Mouse (Mus musculus): ENCODE data around the gene Zc3h12a. TPM values are rescaled to one million over a fixed set of nuclear protein-coding genes. Genes with fewer than 3 reads are reported as not detected.

The Zc3h12a gene
- total and polyA plus RNA-seq, 3 experiments: 1.0 to 3.8 (median 1.2) TPM

- no peak for DNase-seq (ENCODE audit: low spot score)
- peaks cover 37% of the 10 kb centered on the region for H3K9me3 ChIP-seq (replicated peaks)
- no peaks in the 10 kb centered on the region for H3K36me3 ChIP-seq (replicated peaks)
- H3K27me3 ChIP-seq (ENCODE audit: insufficient read depth, low read length): no peaks in the 10 kb centered on the region
- no peak overlapping the region for H3K4me3 ChIP-seq (ENCODE audit: low read depth, low read length)
- no peak for TF ChIP-seq TAL1 (conservative IDR thresholded peaks at IDR 0.05; ENCODE audit: low read depth, low read length)
- TF ChIP-seq CTCF (IDR thresholded peaks at IDR 0.05; ENCODE audit: low read depth, low read length): no peak
- no peak for TF ChIP-seq GATA2 (IDR thresholded peaks at IDR 0.05; ENCODE audit: borderline replicate concordance, low read depth, low read length)
- no peak for TF ChIP-seq POLR2AphosphoS5 (IDR thresholded peaks at IDR 0.05; ENCODE audit: insufficient replicate concordance, low read depth, low read length)
- TF ChIP-seq GATA1 (IDR thresholded peaks at IDR 0.05; ENCODE audit: borderline replicate concordance, low read length): no peak
- H3K4me1 ChIP-seq (ENCODE audit: insufficient read depth, low read depth, low read length): no peaks in the 10 kb centered on the region
- no peak for ATAC-seq (ENCODE audit: extremely low read depth, insufficient number of reproducible peaks, low FRiP score, poor library complexity, severe bottlenecking)
Observed at GRCm38 (mm10) chr4:125152469-125152868, 24.8 kb upstream of the Zc3h12a start.

DNA sequence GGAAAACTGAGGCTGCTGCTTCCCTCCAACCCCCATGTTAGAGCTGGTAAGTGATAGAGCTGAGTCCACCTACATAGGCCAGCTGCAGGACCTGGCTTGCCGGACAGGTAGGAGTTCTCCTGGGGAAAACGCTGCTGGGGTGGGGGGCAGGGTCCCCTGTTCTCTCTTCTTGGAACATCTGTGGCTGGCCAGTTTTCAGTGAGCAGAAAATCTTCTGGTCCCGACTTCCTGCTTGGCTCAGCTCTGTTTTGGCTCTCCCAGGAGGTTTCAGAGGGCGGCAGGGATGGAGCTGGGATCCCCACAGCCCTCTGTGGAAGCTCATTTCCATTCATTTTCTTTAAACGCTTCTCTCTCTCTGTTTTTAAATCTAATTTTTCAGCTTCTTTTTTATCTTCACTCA, 21.8 kb upstream of the Zc3h12a start:
- no peak for TF ChIP-seq TAL1 (conservative IDR thresholded peaks at IDR 0.05; ENCODE audit: low read depth, low read length)
- no peak for TF ChIP-seq GATA1 (IDR thresholded peaks at IDR 0.05; ENCODE audit: borderline replicate concordance, low read length)
- no peak for TF ChIP-seq GATA2 (IDR thresholded peaks at IDR 0.05; ENCODE audit: borderline replicate concordance, low read depth, low read length)
- no peak for TF ChIP-seq POLR2AphosphoS5 (IDR thresholded peaks at IDR 0.05; ENCODE audit: insufficient replicate concordance, low read depth, low read length)
- no peak for TF ChIP-seq CTCF (IDR thresholded peaks at IDR 0.05; ENCODE audit: low read depth, low read length)
- no peak for DNase-seq (ENCODE audit: low spot score)
- peaks cover 41% of the 10 kb centered on the region for H3K9me3 ChIP-seq (replicated peaks)
- no peaks in the 10 kb centered on the region for H3K27me3 ChIP-seq (ENCODE audit: insufficient read depth, low read length)
- no peaks in the 10 kb centered on the region for H3K4me1 ChIP-seq (ENCODE audit: insufficient read depth, low read depth, low read length)
- no peak for ATAC-seq (ENCODE audit: extremely low read depth, insufficient number of reproducible peaks, low FRiP score, poor library complexity, severe bottlenecking)
- no peaks in the 10 kb centered on the region for H3K36me3 ChIP-seq (replicated peaks)
- H3K4me3 ChIP-seq (ENCODE audit: low read depth, low read length): no peak overlapping the region

- no peak for TF ChIP-seq GATA1 (IDR thresholded peaks at IDR 0.05; ENCODE audit: borderline replicate concordance, low read length)
- no peak for TF ChIP-seq CTCF (IDR thresholded peaks at IDR 0.05; ENCODE audit: low read depth, low read length)
- peaks cover 41% of the 10 kb centered on the region for H3K9me3 ChIP-seq (replicated peaks)
- H3K4me3 ChIP-seq (ENCODE audit: low read depth, low read length): no peak overlapping the region
- no peaks in the 10 kb centered on the region for H3K4me1 ChIP-seq (ENCODE audit: insufficient read depth, low read depth, low read length)
- no peak for DNase-seq (ENCODE audit: low spot score)
- no peaks in the 10 kb centered on the region for H3K36me3 ChIP-seq (replicated peaks)
- ATAC-seq (ENCODE audit: extremely low read depth, insufficient number of reproducible peaks, low FRiP score, poor library complexity, severe bottlenecking): no peak
- no peaks in the 10 kb centered on the region for H3K27me3 ChIP-seq (ENCODE audit: insufficient read depth, low read length)
Observed at GRCm38 (mm10) chr4:125147970-125148369, 20.3 kb upstream of the Zc3h12a start.

DNA sequence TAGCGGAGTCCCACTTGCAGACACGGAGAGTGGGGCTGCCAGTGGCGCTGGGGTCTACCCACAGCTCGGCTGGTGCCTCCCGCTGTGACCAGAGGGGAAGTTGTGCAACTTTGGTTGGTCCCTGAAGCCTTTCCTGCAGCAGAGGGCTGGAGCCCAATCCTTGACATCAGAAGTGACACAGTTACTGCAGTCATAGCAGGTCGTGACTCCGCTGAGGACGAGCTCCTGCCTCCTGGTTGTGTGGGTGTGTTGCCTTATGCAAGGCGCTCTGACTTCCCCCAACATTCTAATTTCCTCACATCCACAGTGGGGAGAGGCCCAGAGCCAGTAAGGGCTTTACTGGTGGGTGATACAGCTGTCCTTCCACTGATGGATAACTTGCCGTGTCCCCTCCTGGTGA, 17.6 kb upstream of the Zc3h12a start:
- no peak for TF ChIP-seq POLR2AphosphoS5 (IDR thresholded peaks at IDR 0.05; ENCODE audit: insufficient replicate concordance, low read depth, low read length)
- TF ChIP-seq GATA2 (IDR thresholded peaks at IDR 0.05; ENCODE audit: borderline replicate concordance, low read depth, low read length): no peak
- TF ChIP-seq CTCF (IDR thresholded peaks at IDR 0.05; ENCODE audit: low read depth, low read length): no peak
- TF ChIP-seq TAL1 (conservative IDR thresholded peaks at IDR 0.05; ENCODE audit: low read depth, low read length): no peak
- no peak for TF ChIP-seq GATA1 (IDR thresholded peaks at IDR 0.05; ENCODE audit: borderline replicate concordance, low read length)
- Histone ChIP-seq H3K27me3 (ENCODE audit: insufficient read depth, low read length) (no peaks in the 10 kb centered on the region), H3K36me3 (replicated peaks) (no peaks in the 10 kb centered on the region), H3K4me1 (ENCODE audit: insufficient read depth, low read depth, low read length) (no peaks in the 10 kb centered on the region), H3K9me3 (replicated peaks) (peaks cover 32% of the 10 kb centered on the region), H3K4me3 (ENCODE audit: low read depth, low read length) (no peak overlapping the region)
- DNase-seq (ENCODE audit: low spot score): no peak
- ATAC-seq (ENCODE audit: extremely low read depth, insufficient number of reproducible peaks, low FRiP score, poor library complexity, severe bottlenecking): no peak

DNA sequence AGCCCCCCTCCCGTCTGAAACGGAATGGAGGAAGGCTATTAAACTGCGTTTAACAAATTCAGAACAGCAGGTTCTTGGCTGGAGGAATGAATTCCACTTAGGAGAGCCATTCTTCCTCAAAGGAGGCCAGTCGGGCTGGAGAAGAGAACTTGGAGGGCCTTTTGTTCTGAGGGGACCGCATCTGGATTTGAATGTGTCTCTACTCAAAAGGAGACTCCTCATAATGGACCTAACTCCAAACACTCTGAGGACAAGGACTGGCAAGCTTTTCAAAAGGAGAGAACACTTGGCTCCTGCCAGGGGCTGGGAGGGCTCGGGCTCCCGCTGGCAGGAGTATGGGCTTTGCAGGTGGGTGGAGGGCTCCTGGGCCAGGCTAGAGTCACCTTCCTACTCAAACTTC, 17.0 kb upstream of the Zc3h12a start:
- H3K27me3 ChIP-seq (ENCODE audit: insufficient read depth, low read length): no peaks in the 10 kb centered on the region
- DNase-seq (ENCODE audit: low spot score) (no peak), ATAC-seq (ENCODE audit: extremely low read depth, insufficient number of reproducible peaks, low FRiP score, poor library complexity, severe bottlenecking) (no peak)
- H3K4me3 ChIP-seq (ENCODE audit: low read depth, low read length): no peak overlapping the region
- TF ChIP-seq GATA1 (IDR thresholded peaks at IDR 0.05; ENCODE audit: borderline replicate concordance, low read length) (no peak), POLR2AphosphoS5 (IDR thresholded peaks at IDR 0.05; ENCODE audit: insufficient replicate concordance, low read depth, low read length) (no peak)
- H3K9me3 ChIP-seq (replicated peaks): peaks cover 28% of the 10 kb centered on the region
- H3K4me1 ChIP-seq (ENCODE audit: insufficient read depth, low read depth, low read length): no peaks in the 10 kb centered on the region
- no peaks in the 10 kb centered on the region for H3K36me3 ChIP-seq (replicated peaks)

GRCm38 (mm10) chr4:125144211-125144610, 16.6 kb upstream of the Zc3h12a start:
- Histone ChIP-seq H3K36me3 (replicated peaks) (no peaks in the 10 kb centered on the region), H3K9me3 (replicated peaks) (peaks cover 28% of the 10 kb centered on the region), H3K27me3 (ENCODE audit: insufficient read depth, low read length) (no peaks in the 10 kb centered on the region), H3K4me1 (ENCODE audit: insufficient read depth, low read depth, low read length) (no peaks in the 10 kb centered on the region), H3K4me3 (ENCODE audit: low read depth, low read length) (no peak overlapping the region)
- TF ChIP-seq GATA1 (IDR thresholded peaks at IDR 0.05; ENCODE audit: borderline replicate concordance, low read length): no peak
- TF ChIP-seq GATA2 (IDR thresholded peaks at IDR 0.05; ENCODE audit: borderline replicate concordance, low read depth, low read length): no peak
- TF ChIP-seq CTCF (IDR thresholded peaks at IDR 0.05; ENCODE audit: low read depth, low read length): no peak
- TF ChIP-seq TAL1 (conservative IDR thresholded peaks at IDR 0.05; ENCODE audit: low read depth, low read length): no peak
- no peak for ATAC-seq (ENCODE audit: extremely low read depth, insufficient number of reproducible peaks, low FRiP score, poor library complexity, severe bottlenecking)
- no peak for DNase-seq (ENCODE audit: low spot score)

DNA sequence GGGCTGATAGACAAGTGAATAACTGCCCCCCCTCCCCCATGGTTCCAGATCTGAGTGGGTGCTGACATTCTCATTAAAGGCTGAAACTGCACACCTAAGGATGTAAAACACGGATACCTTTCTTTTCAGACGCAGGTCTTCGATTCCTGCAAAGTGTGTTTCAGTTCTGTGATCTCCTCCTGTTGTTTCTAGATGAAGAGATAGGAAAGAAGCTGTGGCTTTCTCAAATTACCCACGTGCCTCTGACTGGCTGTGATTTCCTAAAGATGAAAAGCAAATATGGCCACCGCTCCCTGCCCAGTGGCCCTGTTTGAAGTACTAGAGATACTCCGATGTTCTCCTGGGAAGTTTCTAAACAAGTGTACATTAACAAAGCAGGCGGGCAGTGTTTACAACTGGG, 10.7 kb upstream of the Zc3h12a start:
- H3K9me3 ChIP-seq (replicated peaks): peaks cover 2% of the 10 kb centered on the region; the same call in 1 of the 2 replicates
- no peak for DNase-seq (ENCODE audit: low spot score)
- no peak for ATAC-seq (ENCODE audit: extremely low read depth, insufficient number of reproducible peaks, low FRiP score, poor library complexity, severe bottlenecking)
- no peak overlapping the region for H3K4me3 ChIP-seq (ENCODE audit: low read depth, low read length)
- no peaks in the 10 kb centered on the region for H3K36me3 ChIP-seq (replicated peaks)
- no peaks in the 10 kb centered on the region for H3K27me3 ChIP-seq (ENCODE audit: insufficient read depth, low read length)
- H3K4me1 ChIP-seq (ENCODE audit: insufficient read depth, low read depth, low read length): no peaks in the 10 kb centered on the region
- no peak for TF ChIP-seq TAL1 (conservative IDR thresholded peaks at IDR 0.05; ENCODE audit: low read depth, low read length)
- no peak for TF ChIP-seq GATA2 (IDR thresholded peaks at IDR 0.05; ENCODE audit: borderline replicate concordance, low read depth, low read length)
- TF ChIP-seq POLR2AphosphoS5 (IDR thresholded peaks at IDR 0.05; ENCODE audit: insufficient replicate concordance, low read depth, low read length): no peak
